Mouse (Mus musculus) left cerebral cortex, adult 8-10 months (tissue): ENCODE data around the gene Zfp979. TPM values are rescaled to one million over a fixed set of nuclear protein-coding genes. Genes with fewer than 3 reads are reported as not detected.
"Not testable (repeated sequence)": the region's sequence is repeated elsewhere in the genome, so short reads cannot be mapped to it uniquely, and the experiment has no call there.

ENCODE experiments used
- DNase-seq, 2 experiments: peaks; one replicate each; pipeline ENCODE4 v3.0.0; 2022; ENCODE audit warnings: low spot score in 2 of 2
- total RNA-seq, 4 experiments: library from RNA; stranded (reverse); gene quantifications; 2 replicates each; pipeline ENCODE4 v1.2.4; 2022

Zfp979 gene
- under 1 TPM; 0.14 to 0.53 (median 0.47) TPM for total RNA-seq

- not testable (repeated sequence) for DNase-seq
These were observed at the start of gene Zfp979 for GRCm38 (mm10) chr4:147642413-147642812. Gene Zfp979 (minus strand): TSS chr4:147642513.

GRCm38 (mm10) chr4:147655245-147655644 is 12.9 kb upstream of the Zfp979 start:
- not testable (repeated sequence) for DNase-seq

GRCm38 (mm10) chr4:147647407-147647806 is 5.1 kb upstream of the Zfp979 start:
- not testable (repeated sequence) for DNase-seq

GRCm38 (mm10) chr4:147641932-147642331 is 381 bp downstream of the Zfp979 start:
- DNase-seq, result not testable (repeated sequence)

- not testable (repeated sequence) for DNase-seq
These were observed 8.5 kb downstream of the Zfp979 start for GRCm38 (mm10) chr4:147633818-147634262.

- not testable (repeated sequence) for DNase-seq
These were observed 35.8 kb downstream of the Zfp979 start for GRCm38 (mm10) chr4:147606511-147606910.

GRCm38 (mm10) chr4:147605521-147605920 is 36.8 kb downstream of the Zfp979 start:
- no peak for DNase-seq

- no peak for DNase-seq
These were observed 38.5 kb downstream of the Zfp979 start for GRCm38 (mm10) chr4:147603806-147604205.

GRCm38 (mm10) chr4:147601881-147602280 is 40.4 kb downstream of the Zfp979 start:
- no peak for DNase-seq

GRCm38 (mm10) chr4:147598831-147599230 is 43.5 kb downstream of the Zfp979 start:
- DNase-seq, result no peak

GRCm38 (mm10) chr4:147597685-147598084 is 44.6 kb downstream of the Zfp979 start:
- no peak for DNase-seq

- not testable (repeated sequence) for DNase-seq
These were observed 47.7 kb downstream of the Zfp979 start for GRCm38 (mm10) chr4:147594630-147595029.

GRCm38 (mm10) chr4:147586511-147587473 is 55.5 kb downstream of the Zfp979 start:
- no peak for DNase-seq

GRCm38 (mm10) chr4:147579371-147579770 is 62.9 kb downstream of the Zfp979 start:
- DNase-seq, result not testable (repeated sequence)

- not testable (repeated sequence) for DNase-seq
These were observed 71.2 kb downstream of the Zfp979 start for GRCm38 (mm10) chr4:147571156-147571555.

GRCm38 (mm10) chr4:147565426-147566220 is 76.7 kb downstream of the Zfp979 start:
- DNase-seq, result no peak

Other genes with a start within 250 kb of the Zfp979 start
- 1 to 10 TPM; 2.5 to 5.7 (median 3.6) TPM for gene Zfp982, start 150.1 kb downstream of the Zfp979 start, total RNA-seq
- under 1 TPM; 0.39 to 0.85 (median 0.54) TPM for gene Gm16503, start 102.3 kb downstream of the Zfp979 start, total RNA-seq
- not detected for gene Zfp985, start 89.2 kb downstream of the Zfp979 start, total RNA-seq
- gene Zfp534, start 60.0 kb upstream of the Zfp979 start, total RNA-seq, result not detected
- gene Zfp984, start 167.3 kb upstream of the Zfp979 start, total RNA-seq, result 1 to 10 TPM; 1.9 to 2.6 (median 2.2) TPM
- gene Zfp933, start 205.9 kb upstream of the Zfp979 start, total RNA-seq, result 10 to 100 TPM; 16.4 to 22.7 (median 17.9) TPM
- 10 to 100 TPM; 12.8 to 22.9 (median 16.6) TPM for gene Miip, start 226.3 kb upstream of the Zfp979 start, total RNA-seq
- 10 to 100 TPM in 2 of 4 experiments, 1 to 10 TPM in 2; 7.6 to 10.8 (median 9.9) TPM for gene Fv1, start 226.5 kb upstream of the Zfp979 start, total RNA-seq